7 mouse cellular contexts compared by ENCODE assay signal in the genomic region with DNA sequence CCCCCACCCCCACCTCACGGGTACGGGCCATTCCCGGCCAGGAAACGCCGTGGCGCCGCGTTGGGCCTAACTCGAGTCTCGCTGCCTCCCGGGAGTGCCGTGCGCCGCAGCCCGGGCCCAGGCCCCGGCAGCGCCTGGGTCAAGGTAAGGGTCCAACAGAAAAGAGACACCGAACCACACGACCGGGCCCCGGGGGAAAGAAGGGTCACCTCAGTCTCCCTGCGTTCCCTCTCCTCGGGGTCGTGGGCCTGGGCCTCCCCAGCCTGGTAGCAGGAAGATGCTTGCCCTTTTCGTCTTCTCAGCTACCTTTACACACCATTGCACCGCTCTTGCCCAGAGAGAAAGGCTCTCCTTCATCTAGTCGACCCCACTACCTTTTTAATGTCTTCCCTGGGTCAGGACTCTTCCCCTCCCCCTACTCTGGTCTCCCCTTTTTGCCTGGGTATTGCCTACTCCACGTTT. TPM values are rescaled to one million over a fixed set of nuclear protein-coding genes. Genes with fewer than 3 reads are reported as not detected.
DNase-seq lines count a peak whose midpoint lies in the region; ATAC-seq and TF ChIP-seq lines count a peak whose summit lies in the region.

No protein-coding gene starts in this region.

- intact Hi-C loops in left cerebral cortex, postnatal 4 days (cut with DNase I), result no loop called here

- no peaks in the 10 kb centered on the region for H3K27me3 ChIP-seq in erythroblast, embryonic 14.5 days (ENCODE audit: control insufficient read depth)
- H3K27me3 ChIP-seq in limb, embryonic 14.5 days (ENCODE audit: control insufficient read depth, insufficient read depth, low read length), result no peaks in the 10 kb centered on the region
- no peaks in the 10 kb centered on the region for H3K27me3 ChIP-seq in stomach, embryonic 15.5 days (replicated peaks)

- H3K27ac ChIP-seq in limb, embryonic 14.5 days (replicated peaks; ENCODE audit: low read depth, low read length), result peak overlapping the region; percentile 100
- H3K27ac ChIP-seq in stomach, embryonic 15.5 days, result peak overlapping the region; percentile 100

- H3K4me2 ChIP-seq in limb, embryonic 14.5 days (replicated peaks; ENCODE audit: low read depth, low read length, severe bottlenecking), result peak overlapping the region; percentile 74
- H3K4me2 ChIP-seq in stomach, embryonic 15.5 days, result peak overlapping the region; percentile 68

- H3K9ac ChIP-seq in limb, embryonic 14.5 days (ENCODE audit: low read depth, low read length, severe bottlenecking), result peak overlapping the region; percentile 99
- peak overlapping the region; percentile 84 for H3K9ac ChIP-seq in stomach, embryonic 15.5 days

- WGBS in limb, embryonic 14.5 days, result under 1% methylated on average over 28 of the region's 28 CpGs
- WGBS in stomach, embryonic 15.5 days, result under 1% methylated on average over 25 of the region's 28 CpGs

- H3K36me3 ChIP-seq in erythroblast, embryonic 14.5 days (ENCODE audit: control insufficient read depth), result peaks cover 42% of the 10 kb centered on the region
- H3K36me3 ChIP-seq in limb, embryonic 14.5 days (ENCODE audit: control insufficient read depth, insufficient read depth, low read length), result peaks cover 3% of the 10 kb centered on the region; the same call in 1 of the 2 replicates
- no peaks in the 10 kb centered on the region for H3K36me3 ChIP-seq in stomach, embryonic 15.5 days

- ATAC-seq in limb, embryonic 14.5 days (ENCODE audit: low FRiP score, low read depth), result no peak
- ATAC-seq in stomach, embryonic 15.5 days (ENCODE audit: insufficient read depth, low FRiP score, low read depth), result no peak

- H3K9me3 ChIP-seq in erythroblast, embryonic 14.5 days (ENCODE audit: control insufficient read depth, low read length), result no peaks in the 10 kb centered on the region
- no peaks in the 10 kb centered on the region for H3K9me3 ChIP-seq in limb, embryonic 14.5 days (ENCODE audit: control insufficient read depth, low read length)
- no peaks in the 10 kb centered on the region for H3K9me3 ChIP-seq in stomach, embryonic 15.5 days

- H3K4me1 ChIP-seq in erythroblast, embryonic 14.5 days (ENCODE audit: control insufficient read depth), result peaks cover 72% of the 10 kb centered on the region
- peaks cover 34% of the 10 kb centered on the region for H3K4me1 ChIP-seq in limb, embryonic 14.5 days (ENCODE audit: control insufficient read depth, insufficient read depth, low read length)
- H3K4me1 ChIP-seq in stomach, embryonic 15.5 days, result peaks cover 13% of the 10 kb centered on the region

- peak; percentile 64 for DNase-seq in ovary, postnatal 10 days (ENCODE audit: low spot score)
- DNase-seq in ovary, adult 18-20 months (ENCODE audit: low spot score), result no peak
- no peak for DNase-seq in limb, embryonic 14.5 days (ENCODE audit: low spot score)
- no peak for DNase-seq in left cerebral cortex, postnatal 4 days
- DNase-seq in gastrocnemius, adult 18-20 months (ENCODE audit: low spot score), result no peak

- 0 out of 2 replicates have a peak, but pooled peaks have one; percentile 12 for TF ChIP-seq POLR2A in limb, embryonic 14.5 days (IDR thresholded peaks at IDR 0.05; ENCODE audit: borderline replicate concordance, extremely low read depth, insufficient read depth, insufficient read length)

- peak overlapping the region; percentile 79 for H3K4me3 ChIP-seq in erythroblast, embryonic 14.5 days (replicated peaks)
- peak overlapping the region; percentile 92 for H3K4me3 ChIP-seq in limb, embryonic 14.5 days (replicated peaks; ENCODE audit: low read length)
- peak overlapping the region; percentile 79 for H3K4me3 ChIP-seq in stomach, embryonic 15.5 days (replicated peaks)

RNA-seq across cellular contexts. Expression of gene Setd5, which starts 0.4 kb away (rescaled TPM):
- polyA plus RNA-seq in erythroblast, embryonic 14.5 days (2012), result 0.69 and 1.3 TPM in 2 replicates
- polyA plus RNA-seq in limb, embryonic 14.5 days (2012; rRNA removed), result 93.8 and 103 TPM in 2 replicates
- 90.2 and 93.4 TPM in 2 replicates for polyA plus RNA-seq in limb, embryonic 14.5 days (2014; fragmentation: Nextera tagmentation; extraction: Ambion mirVana)
- 70.3 and 72.2 TPM in 2 replicates for polyA plus RNA-seq in stomach, embryonic 15.5 days (2015; fragmentation: Nextera tagmentation; extraction: Ambion mirVana)
- 100 to 1,000 TPM; 139 to 144 TPM for total RNA-seq in left cerebral cortex, postnatal 4 days (2021)
- 10 to 100 TPM; 22.0 to 23.4 TPM for total RNA-seq in gastrocnemius, adult 18-20 months (2021)

RNA-seq across cellular contexts. Expression of gene Thumpd3, which starts 31.6 kb away (rescaled TPM):
- polyA plus RNA-seq in erythroblast, embryonic 14.5 days (2012), result 0.25 and 0.34 TPM in 2 replicates
- 18.8 and 25.1 TPM in 2 replicates for polyA plus RNA-seq in limb, embryonic 14.5 days (2012; rRNA removed)
- 36.7 and 38.7 TPM in 2 replicates for polyA plus RNA-seq in limb, embryonic 14.5 days (2014; fragmentation: Nextera tagmentation; extraction: Ambion mirVana)
- polyA plus RNA-seq in stomach, embryonic 15.5 days (2015; fragmentation: Nextera tagmentation; extraction: Ambion mirVana), result 52.1 and 52.3 TPM in 2 replicates
- total RNA-seq in left cerebral cortex, postnatal 4 days (2021), result 10 to 100 TPM; 35.4 to 36.4 TPM
- total RNA-seq in gastrocnemius, adult 18-20 months (2021), result 10 to 100 TPM; 14.2 to 14.5 TPM

Comparison
In these comparisons a context has a peak if more than half of its experiments do, and no peak if none do; other contexts are left out.
1. RNA of gene Setd5, which starts 0.4 kb away (polyA plus RNA-seq): 90.2 to 103 TPM in limb, embryonic 14.5 days and 70.3 to 72.2 TPM in stomach, embryonic 15.5 days; 0.69 to 1.3 TPM in erythroblast, embryonic 14.5 days; every median in the first group is over 10 times any median in the second.
2. RNA of gene Thumpd3, which starts 31.6 kb away (polyA plus RNA-seq): 52.1 to 52.3 TPM in stomach, embryonic 15.5 days and 18.8 to 38.7 TPM in limb, embryonic 14.5 days; 0.25 to 0.34 TPM in erythroblast, embryonic 14.5 days; every median in the first group is over 10 times any median in the second.
3. Peak in every context shown above with its lines, with median percentiles within 50 percentile points of each other: H3K4me3 ChIP-seq.